Mouse (Mus musculus): Measurements from ENCODE around the gene Arhgap27.

- TF ChIP-seq POLR2A (IDR thresholded peaks at IDR 0.05; ENCODE audit: low read depth, low read length) (no peak; the same call in 1 of the 2 replicates), CTCF (IDR thresholded peaks at IDR 0.05; ENCODE audit: extremely low read depth, insufficient read length, insufficient replicate concordance, low read depth, low read length) (no peak)
Measured at GRCm38 (mm10) chr11:103340130-103340529, 23.4 kb downstream of the Arhgap27 start.

Measured in small intestine, adult 2 months (tissue).